Mouse (Mus musculus): ENCODE data around the gene Pacs2. TPM values are rescaled to one million over a fixed set of nuclear protein-coding genes. Genes with fewer than 3 reads are reported as not detected.

The Pacs2 gene
- total RNA-seq, 2 experiments from 2014 or later = 39.7 to 46.3 TPM

- DNase-seq = peak; percentile 85 to 89
These were observed 105.5 kb downstream of the Pacs2 start for GRCm38 (mm10) chr12:113119516-113120410.

Small RNA genes lying within 50 kb of the gene (microRNA-seq; reads per million reads assigned to microRNA genes)
- gene Gm44471 = not detected

Other genes starting within 250 kb of the Pacs2 start
- 1 to 10 TPM; 7.5 to 7.7 TPM for gene Ahnak2, start 211.9 kb upstream of the Pacs2 start, total RNA-seq (2021)
- 10 to 100 TPM; 10.0 to 12.0 TPM for gene Clba1, start 205.6 kb upstream of the Pacs2 start, total RNA-seq (2021)
- gene Cdca4, start 185.1 kb upstream of the Pacs2 start, total RNA-seq (2021) = 10 to 100 TPM; 14.7 to 19.5 TPM
- under 1 TPM; 0.33 to 0.40 TPM for gene Gpr132, start 146.3 kb upstream of the Pacs2 start, total RNA-seq (2021)
- 1 to 10 TPM; 4.3 to 6.5 TPM for gene Jag2, start 84.7 kb upstream of the Pacs2 start, total RNA-seq (2021)
- gene Nudt14, start 72.4 kb upstream of the Pacs2 start, total RNA-seq (2021) = 10 to 100 TPM; 26.5 to 34.7 TPM
- 10 to 100 TPM; 15.5 to 23.7 TPM for gene Btbd6, start 38.0 kb upstream of the Pacs2 start, total RNA-seq (2021)
- 10 to 100 TPM; 42.9 to 49.6 TPM for gene Brf1, start 13.8 kb upstream of the Pacs2 start, total RNA-seq (2021)
- under 1 TPM in 1 of 2 experiments, not detected in 1; 0.46 TPM for gene Tex22, start 60.0 kb downstream of the Pacs2 start, total RNA-seq (2021)
- gene Mta1, start 83.8 kb downstream of the Pacs2 start, total RNA-seq (2021) = 10 to 100 TPM; 76.8 to 99.8 TPM
- gene Crip2, start 125.7 kb downstream of the Pacs2 start, total RNA-seq (2021) = 10 to 100 TPM; 51.8 to 52.5 TPM
- 10 to 100 TPM; 44.1 to 71.1 TPM for gene Crip1, start 131.8 kb downstream of the Pacs2 start, total RNA-seq (2021)
- gene Tedc1, start 141.9 kb downstream of the Pacs2 start, total RNA-seq (2021) = 1 to 10 TPM; 1.7 TPM
- gene Tmem121, start 171.4 kb downstream of the Pacs2 start, total RNA-seq (2021) = 1 to 10 TPM; 4.5 to 7.4 TPM

All from adrenal gland, postnatal 36 days (tissue).